Mouse (Mus musculus) granulocyte monocyte progenitor cell, adult 5-6 weeks (primary cell): ENCODE results near the gene Hoxc6. TPM values are rescaled to one million over a fixed set of nuclear protein-coding genes. Genes with fewer than 3 reads are reported as not detected.

Experiments used
- ATAC-seq: replicated peaks from 2 replicates; pipeline ENCODE4 v1.8.0; 2016; ENCODE audit warnings: mild to moderate bottlenecking, moderate TSS enrichment, inconsistent platforms; ENCODE audit not compliant: poor library complexity, severe bottlenecking
- total RNA-seq, 2 experiments: library from RNA; stranded (forward) in 1 of 2; stranded (reverse) in 1 of 2; fragments of 200-712, 200-1000 nt in 1 of 2; fragments of >200 nt in 1 of 2; fragmentation: Nextera tagmentation in 1 of 2; gene quantifications; 2 replicates each; pipeline ENCODE4 v1.2.3; 2014 to 2017

Hoxc6 gene
- total RNA-seq, 2 experiments from 2014 or later = not detected

- ATAC-seq = peak; percentile 56
Observed at GRCm38 (mm10) chr15:103034043-103034806, 36.2 kb downstream of the Hoxc6 start.

- ATAC-seq = no peak
Observed at GRCm38 (mm10) chr15:103034807-103035547, 36.9 kb downstream of the Hoxc6 start.

- no peak for ATAC-seq
Observed at GRCm38 (mm10) chr15:103035548-103035881, 37.5 kb downstream of the Hoxc6 start.

- no peak for ATAC-seq
Observed at GRCm38 (mm10) chr15:103037579-103037978, 39.5 kb downstream of the Hoxc6 start.

- no peak for ATAC-seq
Observed at GRCm38 (mm10) chr15:103038701-103039480, 40.8 kb downstream of the Hoxc6 start.

- ATAC-seq = no peak
Observed at GRCm38 (mm10) chr15:103039609-103040008, 41.6 kb downstream of the Hoxc6 start.

GRCm38 (mm10) chr15:103040601-103041000 lies 42.5 kb downstream of the Hoxc6 start:
- ATAC-seq = no peak

- no peak for ATAC-seq
Observed at GRCm38 (mm10) chr15:103041613-103042012, 43.6 kb downstream of the Hoxc6 start.

GRCm38 (mm10) chr15:103042209-103042608 lies 44.2 kb downstream of the Hoxc6 start:
- ATAC-seq = no peak

- peak; percentile 33 for ATAC-seq
Observed at GRCm38 (mm10) chr15:103051670-103052069, 53.6 kb downstream of the Hoxc6 start.

- no peak for ATAC-seq
Observed at GRCm38 (mm10) chr15:103053210-103053609, 55.2 kb downstream of the Hoxc6 start.

GRCm38 (mm10) chr15:103056396-103056795 lies 58.3 kb downstream of the Hoxc6 start:
- ATAC-seq = no peak

- no peak for ATAC-seq
Observed at GRCm38 (mm10) chr15:103058715-103059114, 60.7 kb downstream of the Hoxc6 start.

GRCm38 (mm10) chr15:103059393-103059992 lies 61.4 kb downstream of the Hoxc6 start:
- ATAC-seq = no peak

GRCm38 (mm10) chr15:103060021-103060340 lies 61.9 kb downstream of the Hoxc6 start:
- no peak for ATAC-seq

GRCm38 (mm10) chr15:103060341-103061130 lies 62.5 kb downstream of the Hoxc6 start:
- ATAC-seq = no peak

GRCm38 (mm10) chr15:103061131-103061825 lies 63.2 kb downstream of the Hoxc6 start:
- no peak for ATAC-seq
